Mouse (Mus musculus) ES-Bruce4 (cell line): ENCODE measurements around the gene Synpo2l.

Experiments used
- CTCF ChIP-seq: IDR thresholded peaks from one replicate; pipeline ENCODE4 v1.8.1; 2011; ENCODE audit warnings: low read depth, low read length
- POLR2A ChIP-seq: IDR thresholded peaks from one replicate; pipeline ENCODE4 v1.8.1; 2011; ENCODE audit warnings: low read length; ENCODE audit not compliant: insufficient read depth

DNA sequence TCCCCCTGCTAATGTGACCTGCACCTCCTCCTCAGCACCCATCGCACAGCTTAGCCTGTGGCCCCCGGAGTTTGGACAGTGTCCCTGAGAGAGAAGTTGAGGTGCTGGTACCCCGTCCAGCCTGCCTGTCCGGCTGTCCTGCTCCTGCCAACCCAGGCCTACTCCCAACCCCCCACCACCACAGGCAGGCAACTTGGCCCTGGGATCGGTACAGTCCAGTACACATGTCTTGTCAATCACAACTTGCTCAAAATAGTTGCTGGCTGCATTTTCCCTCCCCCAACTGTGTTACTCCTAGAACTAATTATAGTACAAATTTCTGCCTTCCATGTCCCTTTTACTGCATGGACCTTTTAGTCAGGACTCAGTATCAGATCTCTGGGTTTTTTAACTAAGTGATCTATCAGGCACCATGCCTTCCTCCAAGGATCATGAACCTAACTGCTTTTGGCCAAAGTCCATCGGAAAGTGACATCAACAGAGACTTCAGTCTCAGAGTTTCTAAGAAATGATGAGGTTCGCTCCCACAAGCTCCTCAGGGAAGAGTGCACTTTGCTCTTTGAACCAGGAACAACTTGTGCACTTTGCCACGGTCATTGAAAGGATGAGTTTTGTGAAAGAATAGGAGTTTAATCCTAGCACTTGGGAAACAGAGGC, at the start of gene Synpo2l:
- TF ChIP-seq CTCF (no peak), POLR2A (no peak)
